Mouse (Mus musculus) CH12.LX (cell line): ENCODE data around the gene Med4. TPM values are rescaled to one million over a fixed set of nuclear protein-coding genes. Genes with fewer than 3 reads are reported as not detected.

Source experiments
- DNase-seq: peaks from one replicate; pipeline ENCODE4 v3.0.0-alpha.2; 2013; ENCODE audit errors: extremely low read depth
- H3K27ac ChIP-seq: 2 replicates; pipeline ENCODE4 v1.5.1; 2012; ENCODE audit warnings: low read depth, mild to moderate bottlenecking, control low read depth, moderate library complexity; ENCODE audit not compliant: insufficient read depth
- H3K27me3 ChIP-seq: replicated peaks from 2 replicates; pipeline ENCODE3; 2012; ENCODE audit warnings: inconsistent platforms
- H3K36me3 ChIP-seq, 2 experiments: replicated peaks in 1 of 2; 2 replicates each; pipeline versions ENCODE3 to v1.6.1; 2012; ENCODE audit warnings: inconsistent platforms in 1 of 2, low read length in 1 of 2, mild to moderate bottlenecking in 1 of 2, mixed read lengths in 1 of 2, moderate library complexity in 1 of 2; ENCODE audit not compliant: control insufficient read depth in 1 of 2, insufficient read depth in 1 of 2
- H3K4me1 ChIP-seq, 2 experiments: 2 replicates each; pipeline ENCODE4 v1.6.1; 2012; ENCODE audit warnings: inconsistent platforms in 1 of 2, moderate library complexity in 1 of 2; ENCODE audit not compliant: insufficient read depth in 2 of 2, control insufficient read depth in 1 of 2
- H3K4me2 ChIP-seq: 2 replicates; pipeline ENCODE4 v1.6.1; 2012; ENCODE audit warnings: low read depth, mild to moderate bottlenecking, control low read depth; ENCODE audit not compliant: poor library complexity, insufficient read depth, severe bottlenecking
- H3K4me3 ChIP-seq, 3 experiments: fragments of 150-350 bp in 1 of 3; sonication (generic) in 1 of 3; replicated peaks in 1 of 3; 2 replicates each; pipeline versions ENCODE3 to v1.5.1; 2011 to 2012; ENCODE audit warnings: low read depth in 2 of 3, low read length in 2 of 3, mild to moderate bottlenecking in 2 of 3, moderate library complexity in 2 of 3, control low read depth in 1 of 3, improper control_type of control experiment in 1 of 3, inconsistent platforms in 1 of 3, mixed read lengths in 1 of 3; ENCODE audit not compliant: poor library complexity in 1 of 3
- H3K79me2 ChIP-seq: replicated peaks from 2 replicates; pipeline ENCODE4 v1.6.1; 2012; ENCODE audit warnings: mild to moderate bottlenecking, moderate library complexity; ENCODE audit not compliant: control insufficient read depth, poor library complexity, insufficient read depth, severe bottlenecking; ENCODE audit errors: extremely low read depth
- H3K9ac ChIP-seq: 2 replicates; pipeline ENCODE4 v1.6.1; 2012; ENCODE audit warnings: low read depth, mild to moderate bottlenecking, control low read depth, moderate library complexity; ENCODE audit not compliant: insufficient read depth
- H3K9me3 ChIP-seq: replicated peaks from 2 replicates; pipeline ENCODE3; 2012; ENCODE audit warnings: low read length, inconsistent platforms, mixed read lengths
- CHD2 ChIP-seq: IDR thresholded peaks from 2 replicates; pipeline ENCODE4 v1.6.1; 2011; ENCODE audit warnings: low read length, improper control_type of control experiment
- E2F4 ChIP-seq: IDR thresholded peaks from 2 replicates; pipeline ENCODE4 v1.6.1; 2011; ENCODE audit warnings: low read depth, low read length, improper control_type of control experiment; ENCODE audit not compliant: insufficient replicate concordance
- ELF1 ChIP-seq: IDR thresholded peaks from 2 replicates; pipeline ENCODE4 v1.6.1; 2014; ENCODE audit warnings: low read depth, mild to moderate bottlenecking, inconsistent platforms, low read length, improper control_type of control experiment
- EP300 ChIP-seq: IDR thresholded peaks from 2 replicates; pipeline ENCODE4 v1.6.1; 2011; ENCODE audit warnings: low read length, improper control_type of control experiment
- HCFC1 ChIP-seq: IDR thresholded peaks from 2 replicates; pipeline ENCODE4 v1.6.1; 2012; ENCODE audit warnings: low read depth, mild to moderate bottlenecking, inconsistent platforms, low read length, improper control_type of control experiment
- IRF4 ChIP-seq: IDR thresholded peaks from 2 replicates; pipeline ENCODE4 v1.6.1; 2014; ENCODE audit warnings: low read depth, mild to moderate bottlenecking, inconsistent platforms, low read length, improper control_type of control experiment
- JUND ChIP-seq: conservative IDR thresholded peaks from 2 replicates; pipeline ENCODE4 v1.6.1; 2011; ENCODE audit warnings: low read depth, low read length, improper control_type of control experiment
- KAT2A ChIP-seq: IDR thresholded peaks from 2 replicates; pipeline ENCODE4 v1.6.1; 2012; ENCODE audit warnings: low read length, improper control_type of control experiment, inconsistent platforms; ENCODE audit not compliant: insufficient replicate concordance
- MAX ChIP-seq: IDR thresholded peaks from 2 replicates; pipeline ENCODE4 v1.6.1; 2011; ENCODE audit warnings: low read length, improper control_type of control experiment
- MXI1 ChIP-seq: IDR thresholded peaks from 2 replicates; pipeline ENCODE4 v1.6.1; 2011; ENCODE audit warnings: mild to moderate bottlenecking, low read depth, low read length, improper control_type of control experiment
- NELFE ChIP-seq: IDR thresholded peaks from 2 replicates; pipeline ENCODE4 v1.6.1; 2011; ENCODE audit warnings: low read depth, low read length, improper control_type of control experiment
- PAX5 ChIP-seq: IDR thresholded peaks from 2 replicates; pipeline ENCODE4 v1.6.1; 2012; ENCODE audit warnings: low read length, inconsistent platforms, mixed read lengths
- POLR2AphosphoS2 ChIP-seq: IDR thresholded peaks from 2 replicates; pipeline ENCODE4 v1.6.1; 2011; ENCODE audit warnings: low read depth, low read length, improper control_type of control experiment
- RAD21 ChIP-seq: IDR thresholded peaks from 2 replicates; pipeline ENCODE4 v1.6.1; 2011; ENCODE audit warnings: low read depth, mild to moderate bottlenecking, low read length, improper control_type of control experiment, moderate library complexity
- RCOR1 ChIP-seq: conservative IDR thresholded peaks from 2 replicates; pipeline ENCODE4 v1.6.1; 2012; ENCODE audit warnings: low read depth, mild to moderate bottlenecking, inconsistent platforms, low read length, improper control_type of control experiment
- SMC3 ChIP-seq: IDR thresholded peaks from 2 replicates; pipeline ENCODE4 v1.6.1; 2011; ENCODE audit warnings: low read depth, low read length, improper control_type of control experiment
- TBP ChIP-seq: conservative IDR thresholded peaks from 2 replicates; pipeline ENCODE4 v1.6.1; 2011; ENCODE audit warnings: low read depth, low read length, improper control_type of control experiment
- TCF12 ChIP-seq: IDR thresholded peaks from 2 replicates; pipeline ENCODE4 v1.6.1; 2014; ENCODE audit warnings: low read depth, mild to moderate bottlenecking, inconsistent platforms, low read length, improper control_type of control experiment
- USF2 ChIP-seq: conservative IDR thresholded peaks from 2 replicates; pipeline ENCODE4 v1.6.1; 2011; ENCODE audit warnings: low read depth, low read length, improper control_type of control experiment
- ZC3H11A ChIP-seq: IDR thresholded peaks from 2 replicates; pipeline ENCODE4 v1.6.1; 2012; ENCODE audit warnings: low read depth, mild to moderate bottlenecking, inconsistent platforms, low read length, improper control_type of control experiment
- ZMIZ1 ChIP-seq: IDR thresholded peaks from 2 replicates; pipeline ENCODE4 v1.6.1; 2012; ENCODE audit warnings: low read depth, mild to moderate bottlenecking, inconsistent platforms, low read length, improper control_type of control experiment
- ZNF384 ChIP-seq: IDR thresholded peaks from 2 replicates; pipeline ENCODE4 v1.6.1; 2012; ENCODE audit warnings: low read depth, low read length, improper control_type of control experiment, inconsistent platforms
- dilution Hi-C: fragments of 300-500 bp; cut with MboI; formaldehyde crosslinking; loops from 2 replicates; pipeline ENCODE4 v1.14.3; 2020; ENCODE audit warnings: low sequenced_read_pairs; ENCODE audit not compliant: extremely low pct_unique_long_range_greater_than_20kb, extremely low pct_ligation_motif_present
- in situ Hi-C: fragments of 300-500 bp; cut with MboI; formaldehyde crosslinking; loops from 3 replicates; pipeline ENCODE4 v1.14.3; 2019; ENCODE audit warnings: low sequenced_read_pairs, low pct_ligation_motif_present, low pct_unique_long_range_greater_than_20kb, mixed read lengths
- polyA plus RNA-seq: library from polyadenylated mRNA; unstranded; fragments of >175 nt; gene quantifications from 2 replicates; pipeline ENCODE4 v1.2.1, GENCODE M21; 2012; ENCODE audit warnings: low read depth; ENCODE audit not compliant: insufficient read length
- total RNA-seq, 2 experiments: library from RNA; depleted of rRNA; stranded (reverse); fragments of 300-350 nt in 1 of 2; fragments of >200 nt in 1 of 2; gene quantifications; 2 replicates each; pipeline ENCODE4 v1.2.3; 2012 to 2014

Gene Med4
- total and polyA plus RNA-seq, 3 experiments, result 45.6 to 61.5 (median 60.7) TPM

DNA sequence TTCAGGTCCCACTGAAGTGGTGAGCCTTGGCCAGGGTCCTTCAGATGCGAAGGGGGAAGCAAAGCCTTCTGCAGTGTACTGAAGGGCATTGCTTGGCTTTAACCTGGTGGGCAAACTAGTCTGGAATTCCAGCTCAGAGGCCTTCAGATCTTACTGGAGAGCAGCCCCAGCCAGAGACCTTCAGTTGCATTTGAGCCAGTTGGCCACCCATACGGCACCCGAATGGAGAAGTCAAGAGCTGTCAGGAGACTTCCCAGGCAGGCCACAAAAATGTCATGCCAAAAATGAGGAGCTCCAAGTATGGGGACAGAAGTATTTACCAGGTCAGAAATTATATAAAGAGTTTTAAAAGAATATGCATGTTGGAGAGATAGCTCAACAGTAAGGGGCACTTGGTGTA is 38.2 kb downstream of the Med4 start, which contains the start of gene Nudt15:
TSS of gene Nudt15 (minus strand) at position 192 of the 400 bp plus-strand sequence.
- in situ Hi-C loops, result no loop called here
- no peaks in the 10 kb centered on the region for H3K27me3 ChIP-seq
- no peaks in the 10 kb centered on the region for H3K9me3 ChIP-seq
- dilution Hi-C loops, result no loop called here
- H3K9ac ChIP-seq, result no peak within 1 kb of the TSS
- no peak within 1 kb of the TSS for H3K27ac ChIP-seq
- H3K4me2 ChIP-seq, result no peak within 1 kb of the TSS; the same call in 1 of the 2 replicates
- H3K4me3 ChIP-seq, result no peak within 1 kb of the TSS
- peaks cover 0 to 5% of the 10 kb centered on the region in 2 experiments; a peak in 1 of 4 replicates for H3K4me1 ChIP-seq
- TF ChIP-seq TBP, result no peak
- TF ChIP-seq MAX, result no peak
- TF ChIP-seq RCOR1, result no peak
- no peak for TF ChIP-seq EP300
- TF ChIP-seq E2F4, result no peak
- TF ChIP-seq HCFC1, result no peak
- no peak for TF ChIP-seq MXI1
- no peak for TF ChIP-seq NELFE
- no peak for TF ChIP-seq IRF4
- no peak for TF ChIP-seq JUND
- TF ChIP-seq SMC3, result no peak
- no peak for TF ChIP-seq TCF12
- no peaks in the 10 kb centered on the region for H3K36me3 ChIP-seq
- DNase-seq, result no peak
- no peaks in the 10 kb centered on the region for H3K79me2 ChIP-seq

DNA sequence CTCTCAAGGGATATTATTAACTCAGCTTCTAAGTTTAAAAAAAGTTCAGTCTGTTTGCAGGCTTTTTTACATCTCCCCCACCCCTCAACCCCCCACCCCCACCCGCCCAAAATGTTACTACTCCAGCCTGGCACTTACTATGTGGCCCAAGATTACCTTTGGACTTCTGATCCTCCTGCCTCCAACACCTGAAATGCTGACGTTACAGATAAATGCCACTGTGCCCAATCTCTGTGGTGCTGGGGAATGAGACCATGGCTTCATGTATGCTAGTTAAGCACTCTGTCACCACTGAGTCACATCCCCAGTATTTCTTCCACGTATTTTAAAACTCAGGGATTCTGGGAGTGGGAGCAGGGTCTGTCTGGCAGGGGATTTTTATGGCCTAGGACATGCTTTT is 40.5 kb downstream of the Med4 start:
- no peaks in the 10 kb centered on the region for H3K9me3 ChIP-seq
- H3K4me2 ChIP-seq, result no peak overlapping the region
- H3K36me3 ChIP-seq, result peaks cover 0 to 3% of the 10 kb centered on the region in 2 experiments
- H3K79me2 ChIP-seq, result no peaks in the 10 kb centered on the region
- H3K27ac ChIP-seq, result no peak overlapping the region
- H3K9ac ChIP-seq, result no peak overlapping the region
- TF ChIP-seq IRF4, result no peak
- no peak for TF ChIP-seq ZC3H11A
- no peak for TF ChIP-seq ZMIZ1
- TF ChIP-seq EP300, result no peak
- TF ChIP-seq ZNF384, result no peak
- no peak for TF ChIP-seq PAX5
- TF ChIP-seq RAD21, result no peak
- no peak for TF ChIP-seq JUND
- no peak for TF ChIP-seq TCF12
- TF ChIP-seq KAT2A, result no peak
- TF ChIP-seq POLR2AphosphoS2, result no peak
- TF ChIP-seq MXI1, result no peak
- no peak for TF ChIP-seq NELFE
- no peak for TF ChIP-seq CHD2
- no peak for TF ChIP-seq ELF1
- no peak for TF ChIP-seq USF2
- no peak overlapping the region for H3K4me3 ChIP-seq
- H3K4me1 ChIP-seq, result peaks cover 0 to 20% of the 10 kb centered on the region in 2 experiments; a peak in 2 of 4 replicates
- no peaks in the 10 kb centered on the region for H3K27me3 ChIP-seq
- no peak for DNase-seq
- dilution Hi-C loops, result no loop called here
- in situ Hi-C loops, result no loop called here
